Mouse (Mus musculus) thymus, adult 2 months (tissue): ENCODE measurements around the gene Ssb. TPM values are rescaled to one million over a fixed set of nuclear protein-coding genes. Genes with fewer than 3 reads are reported as not detected.

Experiments used
- DNase-seq: peaks from one replicate; pipeline ENCODE4 v3.0.0; 2021
- H3K27ac ChIP-seq: fragments of 200-500 bp; 2 replicates; pipeline ENCODE4 v1.5.1; 2012; ENCODE audit warnings: low read length, control low read depth; ENCODE audit not compliant: control insufficient read depth, insufficient read depth
- H3K27me3 ChIP-seq: fragments of 200-500 bp; 2 replicates; pipeline ENCODE4 v1.6.1; 2012; ENCODE audit warnings: mild to moderate bottlenecking, low read length, moderate library complexity, mixed read lengths; ENCODE audit not compliant: control insufficient read depth, insufficient read depth
- H3K36me3 ChIP-seq: fragments of 200-500 bp; 2 replicates; pipeline ENCODE4 v1.6.1; 2012; ENCODE audit warnings: mild to moderate bottlenecking, low read length, moderate library complexity; ENCODE audit not compliant: control insufficient read depth, insufficient read depth
- H3K4me1 ChIP-seq: fragments of 200-500 bp; replicated peaks from 2 replicates; pipeline ENCODE4 v1.6.1; 2012; ENCODE audit warnings: low read length; ENCODE audit not compliant: control insufficient read depth, insufficient read depth
- H3K4me3 ChIP-seq: fragments of 200-500 bp; 2 replicates; pipeline ENCODE4 v1.5.1; 2012; ENCODE audit warnings: mild to moderate bottlenecking, low read length, control low read depth, moderate library complexity; ENCODE audit not compliant: control insufficient read depth, insufficient read depth
- CTCF ChIP-seq: fragments of 200-500 bp; IDR thresholded peaks from 2 replicates; pipeline ENCODE4 v1.5.1; 2012; ENCODE audit warnings: mild to moderate bottlenecking, control low read depth, low read length, moderate library complexity, borderline replicate concordance; ENCODE audit not compliant: control insufficient read depth, poor library complexity, insufficient read depth; ENCODE audit errors: extremely low read depth
- POLR2A ChIP-seq: fragments of 200-500 bp; IDR thresholded peaks from 2 replicates; pipeline ENCODE4 v1.6.1; 2012; ENCODE audit warnings: mild to moderate bottlenecking, low read length, control low read depth, moderate library complexity; ENCODE audit not compliant: control insufficient read depth, poor library complexity, insufficient read depth; ENCODE audit errors: extremely low read depth
- WGBS: fragments of 180-500 bp; shearing (Covaris S2); methylation state at CpG from one replicate; pipeline ENCODE4 v1.1.7; 2018; 5-methylcytosine and 5-hydroxymethylcytosine counted together
- polyA plus RNA-seq: library from polyadenylated mRNA; depleted of rRNA; stranded (reverse); fragments of >200 nt; gene quantifications from 2 replicates; pipeline ENCODE4 v1.2.3, GENCODE M21; 2012

Gene Ssb
- polyA plus RNA-seq, 1 experiment, result 6.9 TPM

DNA sequence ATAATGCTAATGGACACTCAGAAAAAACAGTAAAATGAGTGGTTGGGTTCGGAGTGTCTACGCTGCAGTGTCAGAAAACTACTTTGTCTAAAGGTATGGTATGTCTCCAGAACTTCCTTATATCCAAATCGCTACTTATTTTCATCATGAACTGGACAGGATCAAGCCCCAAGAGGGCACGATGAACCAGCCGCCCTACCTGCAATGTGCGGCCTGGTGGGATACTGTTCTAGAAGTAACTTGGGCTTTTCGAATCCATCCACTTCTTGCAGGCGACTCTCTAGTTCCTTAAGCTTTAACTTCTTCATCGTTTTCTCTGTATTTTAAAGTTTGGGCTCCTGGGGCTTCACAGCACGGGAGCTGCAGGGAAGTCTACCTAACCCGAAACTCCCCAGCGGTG is 23.7 kb downstream of the Ssb start:
- Histone ChIP-seq H3K4me3 (peak overlapping the region; percentile 89), H3K27ac (peak overlapping the region; percentile 52; the same call in 1 of the 2 replicates), H3K27me3 (no peaks in the 10 kb centered on the region), H3K36me3 (no peaks in the 10 kb centered on the region), H3K4me1 (no peaks in the 10 kb centered on the region; the same call in 1 of the 2 replicates)
- TF ChIP-seq POLR2A (no peak), CTCF (no peak)
- 3% methylated on average over 12 of the region's 12 CpGs for WGBS
- DNase-seq, result no peak

DNA sequence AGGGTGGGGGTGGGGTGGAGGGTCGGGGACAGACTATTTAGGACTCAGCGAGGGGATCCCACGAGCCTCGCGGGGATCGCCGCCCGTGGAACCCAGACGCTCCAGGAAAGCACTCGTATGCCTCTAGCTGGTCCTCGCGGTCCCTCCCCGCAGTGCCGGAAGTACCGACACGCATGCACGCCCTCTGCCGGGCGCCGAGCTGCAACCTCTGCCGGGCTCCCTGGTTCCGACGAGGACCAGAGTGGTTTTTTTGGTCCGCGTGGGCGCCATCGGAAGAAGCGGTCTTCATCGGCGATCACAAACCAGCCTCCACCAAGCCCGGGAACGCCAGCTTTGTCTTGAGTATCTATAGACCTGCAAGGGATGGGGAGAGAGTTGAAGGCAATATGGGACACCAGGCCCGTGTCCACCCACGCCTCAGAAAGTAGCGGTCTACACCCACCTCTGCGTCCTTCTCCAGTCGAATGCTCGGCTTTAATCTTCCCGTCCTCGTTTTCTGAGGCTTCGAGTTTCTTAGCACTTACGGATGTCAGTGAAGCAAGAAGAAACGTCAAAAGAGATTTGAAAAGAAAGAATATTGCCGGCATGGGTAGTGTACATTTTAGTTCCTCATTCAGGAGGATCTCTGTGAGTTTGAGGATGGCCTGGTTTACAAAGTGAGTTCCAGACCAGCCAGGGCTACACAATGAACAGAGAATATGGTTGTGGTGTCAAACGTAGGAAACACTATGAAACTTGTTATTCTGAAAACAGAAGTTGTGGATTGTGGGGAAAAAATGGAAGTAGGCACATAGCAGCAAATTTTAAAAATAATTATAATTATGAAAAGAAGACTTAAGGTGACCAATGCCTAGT is 24.3 kb downstream of the Ssb start, which contains the start of gene Mettl5:
Gene Mettl5 (minus strand): TSS at position 165 of the 855 bp plus-strand sequence.
- peak within 1 kb of the TSS; percentile 89 for H3K4me3 ChIP-seq
- no peaks in the 10 kb centered on the region; the same call in 1 of the 2 replicates for H3K4me1 ChIP-seq
- H3K36me3 ChIP-seq, result no peaks in the 10 kb centered on the region
- 0 out of 2 replicates have a peak, but pooled peaks have one; percentile 65 for TF ChIP-seq CTCF
- peak; percentile 70; the same call in 1 of the 2 replicates for TF ChIP-seq POLR2A
- H3K27me3 ChIP-seq, result no peaks in the 10 kb centered on the region
- peak; percentile 90 for DNase-seq
- 1% methylated on average over 45 of the region's 45 CpGs for WGBS
- H3K27ac ChIP-seq, result peak within 1 kb of the TSS; percentile 52

DNA sequence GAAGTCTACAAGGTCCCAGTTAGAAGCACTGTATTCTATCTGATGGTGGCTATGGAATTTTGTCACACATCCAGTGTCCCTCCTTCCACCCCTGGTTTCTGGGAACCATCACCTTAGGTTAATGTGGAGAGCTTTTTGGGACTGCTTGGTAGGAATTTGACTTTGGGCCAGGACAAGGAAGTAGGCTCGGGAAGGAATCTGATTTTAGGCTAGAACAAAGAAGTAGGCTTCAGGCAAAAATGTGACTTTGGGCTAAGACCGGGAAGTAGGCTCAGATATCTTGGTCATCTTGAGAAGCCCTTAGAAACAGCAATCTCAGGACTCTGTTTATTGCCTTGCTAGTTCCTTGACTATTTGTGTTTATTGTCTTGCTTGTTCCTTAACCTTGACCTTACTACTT is 27.6 kb downstream of the Ssb start:
- Histone ChIP-seq H3K4me3 (no peak overlapping the region), H3K27me3 (no peaks in the 10 kb centered on the region), H3K27ac (no peak overlapping the region), H3K4me1 (no peaks in the 10 kb centered on the region; the same call in 1 of the 2 replicates), H3K36me3 (no peaks in the 10 kb centered on the region)
- no peak for DNase-seq
- WGBS, result 92% methylated on average over 2 of the region's 2 CpGs
- no peak for TF ChIP-seq POLR2A
- no peak for TF ChIP-seq CTCF

- Histone ChIP-seq H3K36me3 (no peaks in the 10 kb centered on the region), H3K27ac (no peak overlapping the region), H3K27me3 (no peaks in the 10 kb centered on the region), H3K4me1 (no peaks in the 10 kb centered on the region), H3K4me3 (no peak overlapping the region)
- no peak for DNase-seq
- 41% methylated on average over 7 of the region's 7 CpGs for WGBS
- TF ChIP-seq CTCF (no peak), POLR2A (no peak)
Observed at GRCm38 (mm10) chr2:69890843-69891242, 29.5 kb downstream of the Ssb start.

- 100% methylated on average over 1 of the region's 1 CpGs for WGBS
- Histone ChIP-seq H3K36me3 (no peaks in the 10 kb centered on the region), H3K4me1 (peaks cover 3% of the 10 kb centered on the region), H3K27ac (no peak overlapping the region), H3K4me3 (no peak overlapping the region), H3K27me3 (no peaks in the 10 kb centered on the region)
- TF ChIP-seq POLR2A (no peak), CTCF (no peak)
- no peak for DNase-seq
Observed at GRCm38 (mm10) chr2:69893145-69893544, 31.8 kb downstream of the Ssb start.

- Histone ChIP-seq H3K36me3 (no peaks in the 10 kb centered on the region), H3K27me3 (no peaks in the 10 kb centered on the region), H3K4me1 (peaks cover 7% of the 10 kb centered on the region), H3K27ac (no peak overlapping the region), H3K4me3 (no peak overlapping the region)
- DNase-seq, result no peak
- TF ChIP-seq POLR2A, result no peak
- 93% methylated on average over 5 of the region's 5 CpGs for WGBS
Observed at GRCm38 (mm10) chr2:69893891-69894290, 32.5 kb downstream of the Ssb start.
